Mouse (Mus musculus): ENCODE data around the gene Smarcal1.

Smarcal1 gene

GRCm38 (mm10) chr1:72588763-72589162 lies 5.7 kb downstream of the Smarcal1 start:
- DNase-seq (ENCODE audit: low read depth, low spot score) = no peak

GRCm38 (mm10) chr1:72590636-72591035 lies 7.6 kb downstream of the Smarcal1 start:
- no peak for DNase-seq (ENCODE audit: low read depth, low spot score)

GRCm38 (mm10) chr1:72592350-72592749 lies 9.3 kb downstream of the Smarcal1 start:
- DNase-seq (ENCODE audit: low read depth, low spot score) = no peak

- peak; percentile 33 for DNase-seq (ENCODE audit: low read depth, low spot score)
Measured at GRCm38 (mm10) chr1:72593340-72593951, 10.4 kb downstream of the Smarcal1 start.

GRCm38 (mm10) chr1:72595686-72596085 lies 12.6 kb downstream of the Smarcal1 start:
- DNase-seq (ENCODE audit: low read depth, low spot score) = no peak

GRCm38 (mm10) chr1:72596231-72596630 lies 13.2 kb downstream of the Smarcal1 start:
- DNase-seq (ENCODE audit: low read depth, low spot score) = no peak

GRCm38 (mm10) chr1:72599146-72600101 lies 16.4 kb downstream of the Smarcal1 start:
- no peak for DNase-seq (ENCODE audit: low read depth, low spot score)

GRCm38 (mm10) chr1:72600778-72601177 lies 17.7 kb downstream of the Smarcal1 start:
- no peak for DNase-seq (ENCODE audit: low read depth, low spot score)

- no peak for DNase-seq (ENCODE audit: low read depth, low spot score)
Measured at GRCm38 (mm10) chr1:72601233-72601632, 18.2 kb downstream of the Smarcal1 start.

GRCm38 (mm10) chr1:72602186-72602585 lies 19.1 kb downstream of the Smarcal1 start:
- no peak for DNase-seq (ENCODE audit: low read depth, low spot score)

GRCm38 (mm10) chr1:72602803-72603202 lies 19.8 kb downstream of the Smarcal1 start:
- no peak for DNase-seq (ENCODE audit: low read depth, low spot score)

- no peak for DNase-seq (ENCODE audit: low read depth, low spot score)
Measured at GRCm38 (mm10) chr1:72606186-72606673, 23.2 kb downstream of the Smarcal1 start.

GRCm38 (mm10) chr1:72609129-72609528 lies 26.1 kb downstream of the Smarcal1 start:
- no peak for DNase-seq (ENCODE audit: low read depth, low spot score)

- DNase-seq (ENCODE audit: low read depth, low spot score) = no peak
Measured at GRCm38 (mm10) chr1:72609887-72610877, 27.1 kb downstream of the Smarcal1 start.

- no peak for DNase-seq (ENCODE audit: low read depth, low spot score)
Measured at GRCm38 (mm10) chr1:72612172-72612571, 29.1 kb downstream of the Smarcal1 start.

- no peak for DNase-seq (ENCODE audit: low read depth, low spot score)
Measured at GRCm38 (mm10) chr1:72635221-72635620, 52.2 kb downstream of the Smarcal1 start.

GRCm38 (mm10) chr1:72640658-72641410 lies 57.8 kb downstream of the Smarcal1 start:
- DNase-seq (ENCODE audit: low read depth, low spot score) = peak; percentile 6

GRCm38 (mm10) chr1:72673070-72673469 lies 90.0 kb downstream of the Smarcal1 start:
- DNase-seq (ENCODE audit: low read depth, low spot score) = peak; percentile 0

Data from skeletal muscle tissue, adult 2 months (tissue).